Comparison of ENCODE assay signal across 8 mouse cellular contexts in genomic region chr2:30717566-30718328, GRCm38 (mm10).
DNase-seq lines count a peak whose midpoint lies in the region; ATAC-seq and TF ChIP-seq lines count a peak whose summit lies in the region.

No protein-coding gene starts in this region.

- WGBS in heart, embryonic 16.5 days, result 19% methylated on average over 16 of the region's 16 CpGs
- WGBS in liver, embryonic 11.5 days, result 11% methylated on average over 16 of the region's 16 CpGs
- WGBS in olfactory bulb, adult 2 months, result 12% methylated on average over 16 of the region's 16 CpGs

- no peak for TF ChIP-seq CTCF in olfactory bulb, adult 2 months (IDR thresholded peaks at IDR 0.05; ENCODE audit: insufficient read depth, low read depth, low read length)

- peaks cover 68% of the 10 kb centered on the region for H3K4me1 ChIP-seq in heart, embryonic 16.5 days (ENCODE audit: control insufficient read depth, insufficient read depth, low read length)
- peaks cover 63% of the 10 kb centered on the region for H3K4me1 ChIP-seq in liver, embryonic 11.5 days (replicated peaks; ENCODE audit: control insufficient read depth, insufficient read depth, low read length)
- H3K4me1 ChIP-seq in olfactory bulb, adult 2 months (ENCODE audit: control insufficient read depth, insufficient read depth, low read length), result peaks cover 76% of the 10 kb centered on the region

- no peak for ATAC-seq in heart, embryonic 16.5 days (replicated peaks; ENCODE audit: extremely low read depth, insufficient read depth, low FRiP score)
- no peak for ATAC-seq in liver, embryonic 11.5 days (replicated peaks; ENCODE audit: low FRiP score)

- peak; percentile 65 for DNase-seq in layer of hippocampus, adult 11-12 months (ENCODE audit: low spot score)
- DNase-seq in layer of hippocampus, adult 9-11 months, result no peak
- DNase-seq in cerebellum, postnatal 14 days, result peak; percentile 52 to 53
- DNase-seq in liver, embryonic 11.5 days (ENCODE audit: low spot score), result no peak
- DNase-seq in natural killer cell, adult 2 months (ENCODE audit: low spot score in 2 of 2), result no peak
- no peak for DNase-seq in ovary, postnatal 14 days (ENCODE audit: low spot score)

- no peaks in the 10 kb centered on the region for H3K9me3 ChIP-seq in heart, embryonic 16.5 days (replicated peaks; ENCODE audit: control insufficient read depth, low read length)
- no peaks in the 10 kb centered on the region for H3K9me3 ChIP-seq in liver, embryonic 11.5 days (ENCODE audit: control insufficient read depth, low read length)

- TF ChIP-seq POLR2A in olfactory bulb, adult 2 months (IDR thresholded peaks at IDR 0.05; ENCODE audit: insufficient read depth, low read depth, low read length), result no peak

- H3K36me3 ChIP-seq in heart, embryonic 16.5 days (ENCODE audit: control insufficient read depth, insufficient read depth), result no peaks in the 10 kb centered on the region
- H3K36me3 ChIP-seq in liver, embryonic 11.5 days (ENCODE audit: control insufficient read depth, insufficient read depth, low read length), result no peaks in the 10 kb centered on the region

- H3K4me2 ChIP-seq in heart, embryonic 16.5 days (ENCODE audit: low read depth, low read length), result peak overlapping the region; percentile 79
- peak overlapping the region; percentile 87 for H3K4me2 ChIP-seq in liver, embryonic 11.5 days

- H3K4me3 ChIP-seq in heart, embryonic 16.5 days (ENCODE audit: low read length), result 0 out of 2 replicates have a peak overlapping the region, but pooled peaks have one; percentile 27
- H3K4me3 ChIP-seq in liver, embryonic 11.5 days (ENCODE audit: low read depth, low read length), result peak overlapping the region; percentile 41; the same call in 1 of the 2 replicates
- H3K4me3 ChIP-seq in olfactory bulb, adult 2 months (ENCODE audit: insufficient read depth, low read depth, low read length), result peak overlapping the region; percentile 8; the same call in 1 of the 2 replicates

- peak overlapping the region; percentile 97 for H3K27ac ChIP-seq in heart, embryonic 16.5 days (ENCODE audit: low read length)
- H3K27ac ChIP-seq in liver, embryonic 11.5 days (ENCODE audit: low read depth, low read length), result peak overlapping the region; percentile 93
- H3K27ac ChIP-seq in olfactory bulb, adult 2 months (ENCODE audit: insufficient read depth, low read depth, low read length), result peak overlapping the region; percentile 100

- H3K27me3 ChIP-seq in heart, embryonic 16.5 days (ENCODE audit: control insufficient read depth, insufficient read depth, low read length), result no peaks in the 10 kb centered on the region
- peaks cover 16% of the 10 kb centered on the region for H3K27me3 ChIP-seq in liver, embryonic 11.5 days (replicated peaks; ENCODE audit: control insufficient read depth, insufficient read depth, low read length)

- H3K9ac ChIP-seq in heart, embryonic 16.5 days (ENCODE audit: low read length), result peak overlapping the region; percentile 76
- H3K9ac ChIP-seq in liver, embryonic 11.5 days (ENCODE audit: low read depth, low read length), result 0 out of 2 replicates have a peak overlapping the region, but pooled peaks have one; percentile 4

Comparison
In these comparisons a context has a peak if more than half of its experiments do, and no peak if none do; other contexts are left out.
1. DNase-seq: peak in layer of hippocampus, adult 11-12 months (single experiment) and cerebellum, postnatal 14 days (2 of 2); none in layer of hippocampus, adult 9-11 months (single experiment), liver, embryonic 11.5 days (single experiment), natural killer cell, adult 2 months (0 of 2) and ovary, postnatal 14 days (single experiment).
2. Peak in every context shown above with its lines, with median percentiles within 50 percentile points of each other: H3K27ac ChIP-seq and H3K4me3 ChIP-seq.